Mouse (Mus musculus) embryonic stem cell, embryonic (primary cell): ENCODE results near the gene Dkk2.
"Not testable (repeated sequence)": the region's sequence is repeated elsewhere in the genome, so short reads cannot be mapped to it uniquely, and the experiment has no call there.

Source experiments
- CTCF ChIA-PET, 4 experiments: fragments of 300-600 bp in 2 of 4; fragments of 350-600 bp in 2 of 4; sonication (Branson Sonifier 250); formaldehyde crosslinking; loops; one replicate each; lab custom pipeline; 2022; ENCODE audit warnings: inconsistent platforms in 2 of 4; lab: Charles Lee
- POLR2A ChIA-PET, 4 experiments: fragments of 300-600 bp in 2 of 4; fragments of 350-600 bp in 2 of 4; sonication (Branson Sonifier 250); formaldehyde crosslinking; loops; one replicate each; lab custom pipeline; 2022; ENCODE audit warnings: antibody characterized with exemption in 4 of 4, inconsistent platforms in 1 of 4; lab: Charles Lee

The Dkk2 gene

GRCm38 (mm10) chr3:132085112-132085822 lies at the start of gene Dkk2:
Dkk2 (plus strand) TSS chr3:132085292.
- CTCF ChIA-PET = interaction anchor here in 3 of 4 experiments (0.7 to 1.2 kb wide), 3 partner anchors 18 to 535 kb away, joined by 3 to 8 read pairs (median 3); no protein-coding TSS in a partner anchor

GRCm38 (mm10) chr3:132036704-132037103 lies 48.4 kb upstream of the Dkk2 start:
- POLR2A ChIA-PET = no interaction called here

More at GRCm38 (mm10) chr3:132085112-132085822, at the start of gene Dkk2:
- POLR2A ChIA-PET = no interaction called here

GRCm38 (mm10) chr3:132037670-132038069 lies 47.4 kb upstream of the Dkk2 start:
- ChIA-PET CTCF (no interaction called here), POLR2A (no interaction called here)

More at GRCm38 (mm10) chr3:132036704-132037103, 48.4 kb upstream of the Dkk2 start:
- CTCF ChIA-PET = interaction anchor here in 1 of 4 experiments (0.7 kb wide), 1 partner anchor 229 kb away, joined by 4 read pairs; no protein-coding TSS in a partner anchor

GRCm38 (mm10) chr3:132040066-132040465 lies 45.0 kb upstream of the Dkk2 start:
- CTCF ChIA-PET = no interaction called here
- POLR2A ChIA-PET = no interaction called here

GRCm38 (mm10) chr3:132050884-132051457 lies 34.1 kb upstream of the Dkk2 start:
- ChIA-PET CTCF (no interaction called here), POLR2A (no interaction called here)

GRCm38 (mm10) chr3:132062816-132063215 lies 22.3 kb upstream of the Dkk2 start:
- POLR2A ChIA-PET, CTCF ChIA-PET: not testable (repeated sequence)

- ChIA-PET POLR2A (no interaction called here), CTCF (no interaction called here)
These were observed 21.7 kb upstream of the Dkk2 start for GRCm38 (mm10) chr3:132063374-132063773.

- POLR2A ChIA-PET = no interaction called here
These were observed 21.1 kb upstream of the Dkk2 start for GRCm38 (mm10) chr3:132063966-132064365.

GRCm38 (mm10) chr3:132064920-132065319 lies 20.2 kb upstream of the Dkk2 start:
- POLR2A ChIA-PET = no interaction called here
- CTCF ChIA-PET = no interaction called here

More at GRCm38 (mm10) chr3:132063966-132064365, 21.1 kb upstream of the Dkk2 start:
- CTCF ChIA-PET = no interaction called here

- CTCF ChIA-PET = interaction anchor here in 1 of 4 experiments (0.6 kb wide), 1 partner anchor 180 kb away, joined by 4 read pairs; no protein-coding TSS in a partner anchor
- POLR2A ChIA-PET = no interaction called here
These were observed 14.1 kb upstream of the Dkk2 start for GRCm38 (mm10) chr3:132070949-132071348.

- ChIA-PET POLR2A (no interaction called here), CTCF (interaction anchor here (0.6 to 1.2 kb wide), 5 partner anchors 10 to 793 kb away, joined by 3 to 8 read pairs (median 4); no protein-coding TSS in a partner anchor)
These were observed 1.1 kb upstream of the Dkk2 start for GRCm38 (mm10) chr3:132084018-132084417.

- POLR2A ChIA-PET = no interaction called here
- CTCF ChIA-PET = interaction anchor here in 3 of 4 experiments (0.7 to 1.2 kb wide), 4 partner anchors 19 to 536 kb away, joined by 3 to 8 read pairs (median 4); no protein-coding TSS in a partner anchor
These were observed 412 bp upstream of the Dkk2 start for GRCm38 (mm10) chr3:132084680-132085079.

- POLR2A ChIA-PET = interaction anchor here in 1 of 4 experiments (0.6 kb wide), 1 partner anchor 253 kb away, joined by 3 read pairs; no protein-coding TSS in a partner anchor
- CTCF ChIA-PET = no interaction called here
These were observed 795 bp downstream of the Dkk2 start for GRCm38 (mm10) chr3:132085823-132086350.

- ChIA-PET POLR2A (interaction anchor here in 1 of 4 experiments (0.6 kb wide), 2 partner anchors 18 to 254 kb away, joined by 3 read pairs; no protein-coding TSS in a partner anchor), CTCF (interaction anchor here in 1 of 4 experiments (1.2 kb wide), 1 partner anchor 110 kb away, joined by 3 read pairs; no protein-coding TSS in a partner anchor)
These were observed 1.4 kb downstream of the Dkk2 start for GRCm38 (mm10) chr3:132086461-132086860.

GRCm38 (mm10) chr3:132087011-132087486 lies 2.0 kb downstream of the Dkk2 start:
- CTCF ChIA-PET = interaction anchor here in 2 of 4 experiments (0.7 to 1.2 kb wide), 2 partner anchors 64 to 111 kb away, joined by 3 read pairs; no protein-coding TSS in a partner anchor
- POLR2A ChIA-PET = interaction anchor here in 2 of 4 experiments (0.6 to 0.8 kb wide), 3 partner anchors 17 to 460 kb away, joined by 3 to 4 read pairs (median 3); no protein-coding TSS in a partner anchor

GRCm38 (mm10) chr3:132092983-132093382 lies 7.9 kb downstream of the Dkk2 start:
- CTCF ChIA-PET = interaction anchor here in 1 of 4 experiments (1.0 kb wide), 1 partner anchor 9 kb away, joined by 6 read pairs; no protein-coding TSS in a partner anchor
- POLR2A ChIA-PET = no interaction called here

- POLR2A ChIA-PET = no interaction called here
- CTCF ChIA-PET = no interaction called here
These were observed 11.2 kb downstream of the Dkk2 start for GRCm38 (mm10) chr3:132096296-132096695.

- POLR2A ChIA-PET = no interaction called here
These were observed 15.7 kb downstream of the Dkk2 start for GRCm38 (mm10) chr3:132100746-132101145.

GRCm38 (mm10) chr3:132103020-132103419 lies 17.9 kb downstream of the Dkk2 start:
- CTCF ChIA-PET = interaction anchor here in 2 of 4 experiments (0.5 to 1.6 kb wide), 2 partner anchors 10 to 18 kb away, joined by 6 to 8 read pairs; no protein-coding TSS in a partner anchor
- POLR2A ChIA-PET = no interaction called here

More at GRCm38 (mm10) chr3:132100746-132101145, 15.7 kb downstream of the Dkk2 start:
- CTCF ChIA-PET = no interaction called here
